Mouse (Mus musculus) gastrocnemius, postnatal 10 days (tissue): ENCODE results near the gene Gga3. TPM values are rescaled to one million over a fixed set of nuclear protein-coding genes. Genes with fewer than 3 reads are reported as not detected.

ENCODE experiments used
- DNase-seq: peaks from one replicate; pipeline ENCODE4 v3.0.0; 2021; ENCODE audit warnings: mixed read lengths
- total RNA-seq, 2 experiments: library from RNA; stranded (reverse); gene quantifications; 2 replicates each; pipeline ENCODE4 v1.2.3; 2021

Gene Gga3
- total RNA-seq, 2 experiments from 2014 or later: 9.3 to 21.6 TPM

DNA sequence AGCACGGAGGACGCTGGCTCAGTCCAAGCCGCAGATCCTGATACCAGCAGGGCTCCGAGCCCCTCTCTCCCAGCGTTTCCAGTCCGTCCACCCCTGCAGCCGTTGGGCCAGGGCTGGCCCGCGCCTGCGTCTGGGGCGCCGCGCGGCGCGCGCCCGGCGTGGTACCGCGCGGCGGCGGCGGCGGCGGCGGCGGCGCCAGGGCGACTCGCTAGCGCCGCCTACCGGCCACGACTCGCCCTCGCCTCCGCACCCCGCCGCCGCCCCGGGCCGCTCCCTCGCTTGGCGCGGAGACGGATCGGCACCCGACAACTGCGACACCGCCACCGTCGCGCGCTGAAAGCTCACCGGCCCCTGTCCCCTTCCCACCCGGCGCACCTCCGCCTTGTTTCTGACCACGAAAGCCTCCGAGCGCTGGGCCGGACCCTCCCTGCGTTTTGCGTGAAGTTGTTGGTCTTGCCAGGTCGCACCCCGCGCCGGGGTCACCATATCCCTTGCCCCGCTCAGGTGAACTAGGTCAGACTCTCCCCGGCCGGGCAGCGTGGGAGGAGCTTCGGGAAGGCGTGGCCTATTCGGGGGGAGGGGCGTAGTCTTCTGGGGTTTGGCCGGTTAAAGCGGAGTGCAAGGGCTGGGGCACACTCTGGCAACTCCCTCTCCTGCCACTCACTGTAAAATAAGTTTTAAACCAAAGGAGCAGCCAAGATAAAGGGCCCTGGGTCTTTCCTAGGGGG is 8.7 kb upstream of the Gga3 start, which contains the start of gene Mif4gd:
Mif4gd (minus strand) TSS at position 560 of the 728 bp plus-strand sequence.
- peak; percentile 89 for DNase-seq

- peak; percentile 90 for DNase-seq
These were observed 8.2 kb upstream of the Gga3 start for GRCm38 (mm10) chr11:115612059-115612409.

- no peak for DNase-seq
These were observed 7.3 kb upstream of the Gga3 start for GRCm38 (mm10) chr11:115611173-115611572.

- DNase-seq: no peak
These were observed 5.7 kb upstream of the Gga3 start for GRCm38 (mm10) chr11:115609576-115609975.

- no peak for DNase-seq
These were observed 4.9 kb upstream of the Gga3 start for GRCm38 (mm10) chr11:115608421-115609399.

- no peak for DNase-seq
These were observed 2.9 kb upstream of the Gga3 start for GRCm38 (mm10) chr11:115606733-115607132.

DNA sequence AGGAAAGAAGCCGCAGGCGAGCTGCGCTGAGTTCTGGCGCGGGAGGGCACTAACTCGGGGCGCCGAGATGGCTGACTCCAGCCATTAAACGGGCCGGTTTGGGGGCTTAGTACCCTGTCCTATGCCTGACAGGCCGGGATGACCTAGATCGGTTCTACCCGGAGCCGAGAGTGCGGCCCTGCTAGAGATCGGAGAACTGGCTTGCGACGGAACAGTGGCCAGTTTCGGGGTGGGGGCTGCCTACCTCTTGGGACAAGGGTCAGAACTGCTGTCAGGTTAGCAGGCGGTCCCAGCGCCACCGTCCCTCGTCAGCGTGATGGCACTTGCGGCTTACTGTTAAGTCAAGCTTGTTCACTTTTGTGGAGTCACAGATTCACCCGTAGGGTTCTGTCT is 449 bp upstream of the Gga3 start:
- no peak for DNase-seq

DNA sequence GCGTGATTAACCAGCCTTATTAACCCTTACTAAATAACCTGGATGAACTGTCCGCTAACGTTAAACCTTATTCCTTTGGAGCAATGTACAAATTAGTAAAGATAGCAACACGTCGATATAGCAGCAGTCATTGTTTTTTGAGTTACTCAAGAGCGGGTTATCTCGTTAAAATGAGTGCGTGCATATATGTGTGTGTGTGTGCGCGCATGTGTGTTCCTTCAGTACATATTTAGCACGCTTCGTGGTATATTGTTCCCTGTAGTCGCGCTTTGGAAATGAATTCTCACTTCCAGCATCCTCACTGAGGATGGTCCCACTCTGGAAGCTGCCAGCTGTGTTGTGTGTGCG is 749 bp downstream of the Gga3 start:
- DNase-seq: no peak

GRCm38 (mm10) chr11:115601174-115601573 is 2.7 kb downstream of the Gga3 start:
- no peak for DNase-seq

GRCm38 (mm10) chr11:115600743-115601142 is 3.1 kb downstream of the Gga3 start:
- no peak for DNase-seq

DNA sequence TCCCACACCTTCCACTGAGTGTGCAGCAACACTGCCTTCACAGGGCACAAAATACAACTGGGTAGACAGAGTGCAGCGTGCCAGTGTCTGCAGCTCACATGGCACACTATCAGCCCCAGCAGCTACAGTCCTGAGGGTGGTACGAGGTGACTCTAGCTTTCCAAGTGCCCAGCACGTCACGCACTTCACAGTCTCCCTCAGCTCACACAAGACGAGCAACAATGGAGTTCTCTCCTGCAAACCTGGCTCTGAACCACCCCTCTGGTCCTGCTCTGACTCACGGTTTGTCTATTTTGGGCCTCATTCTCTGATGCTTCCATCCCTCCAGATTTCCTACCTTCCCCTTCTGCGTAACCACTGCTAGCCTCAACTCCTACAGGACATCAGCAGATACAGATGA is 4.1 kb downstream of the Gga3 start:
- no peak for DNase-seq

- no peak for DNase-seq
These were observed 5.5 kb downstream of the Gga3 start for GRCm38 (mm10) chr11:115598309-115598708.

DNA sequence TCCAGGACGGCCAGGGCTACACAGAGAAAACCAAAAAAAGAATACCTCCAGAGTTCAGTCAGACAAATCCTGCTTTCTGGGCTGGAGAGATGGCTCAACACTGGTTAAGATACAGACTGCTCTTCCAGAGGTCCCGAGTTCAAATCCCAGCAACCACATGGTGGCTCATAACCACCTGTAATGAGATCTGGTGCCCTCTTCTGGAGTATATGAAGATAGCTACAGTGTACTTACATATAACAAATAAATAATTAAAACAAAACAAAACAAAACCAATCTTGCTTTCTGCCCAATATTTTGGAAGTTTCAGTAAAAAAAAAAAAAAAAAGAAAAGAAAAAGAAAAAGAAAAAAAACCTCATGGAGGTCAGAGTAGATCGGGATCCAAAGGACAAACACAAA is 8.6 kb downstream of the Gga3 start:
- DNase-seq: no peak

DNA sequence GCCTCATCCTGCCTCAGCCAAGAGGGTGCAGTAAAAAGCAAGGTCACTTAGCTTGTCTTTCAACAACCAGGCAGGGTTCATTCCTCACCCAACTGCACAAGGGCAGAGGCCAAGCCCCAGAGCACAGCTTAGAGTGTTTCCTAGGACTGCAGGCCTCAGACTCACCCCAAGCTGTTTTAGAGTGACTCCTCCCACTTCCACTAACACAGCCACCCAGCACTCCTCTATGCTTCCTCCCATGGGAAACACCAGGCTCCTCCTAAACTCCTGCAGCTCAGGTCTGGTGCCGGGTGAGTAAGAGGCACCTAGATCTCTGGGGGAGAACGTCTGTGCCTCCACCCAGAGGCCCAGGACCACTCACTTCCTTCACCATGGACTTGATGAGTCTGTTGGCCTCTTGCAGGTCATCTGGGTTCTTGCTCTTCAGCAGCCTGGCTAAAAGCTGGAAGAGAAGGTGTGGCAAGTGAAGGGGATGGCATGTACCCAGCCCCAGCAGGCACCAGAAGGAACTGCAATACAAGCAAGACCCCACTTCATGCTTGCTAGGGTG is 13.2 kb downstream of the Gga3 start:
- DNase-seq: no peak

- no peak for DNase-seq
These were observed 15.9 kb downstream of the Gga3 start for GRCm38 (mm10) chr11:115587984-115588383.

DNA sequence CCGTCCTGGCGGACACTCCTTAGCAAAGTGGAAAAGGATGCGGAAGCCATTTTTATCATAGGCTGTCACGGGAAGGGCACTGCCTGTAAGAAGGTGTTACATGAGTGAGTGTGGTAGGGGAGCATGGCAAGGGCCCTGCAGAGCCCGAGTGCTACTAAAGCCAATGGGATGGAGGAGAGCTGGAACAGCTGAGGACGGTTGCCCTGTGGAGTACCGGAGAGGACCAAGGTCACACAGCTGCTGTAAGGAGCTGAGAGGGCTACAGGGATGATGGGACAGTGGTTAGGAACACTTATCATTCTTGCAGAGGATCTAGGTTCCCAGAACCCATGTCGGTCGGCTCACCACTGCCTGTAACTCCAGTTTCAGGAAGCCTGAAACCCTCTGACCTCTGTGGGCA is 17.4 kb downstream of the Gga3 start:
- no peak for DNase-seq

DNA sequence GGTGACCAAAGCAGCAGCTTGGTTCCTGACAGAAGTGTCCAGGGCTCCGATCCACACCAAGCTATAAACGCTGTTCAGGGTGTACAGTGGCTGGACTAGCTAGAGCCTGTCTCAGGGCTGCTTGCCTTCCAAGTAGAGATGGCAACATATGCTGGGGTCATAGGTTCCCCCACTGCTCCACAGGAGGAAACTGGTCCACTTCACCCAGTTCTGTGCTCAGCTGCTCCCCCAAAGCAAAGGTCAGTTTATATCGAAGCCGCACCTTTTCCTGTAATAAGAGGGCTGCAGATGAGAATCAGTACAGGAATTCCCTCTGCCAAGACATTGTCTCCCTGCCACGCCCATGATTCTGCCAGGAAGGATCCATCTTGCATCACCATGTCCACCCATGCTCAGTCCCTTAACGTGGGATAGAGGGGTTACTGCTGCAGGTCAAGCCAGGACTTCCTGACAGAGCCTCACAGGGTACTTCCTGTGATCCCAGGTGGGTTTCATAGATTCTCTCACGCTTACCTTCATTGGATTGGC is 18.2 kb downstream of the Gga3 start:
- no peak for DNase-seq

DNA sequence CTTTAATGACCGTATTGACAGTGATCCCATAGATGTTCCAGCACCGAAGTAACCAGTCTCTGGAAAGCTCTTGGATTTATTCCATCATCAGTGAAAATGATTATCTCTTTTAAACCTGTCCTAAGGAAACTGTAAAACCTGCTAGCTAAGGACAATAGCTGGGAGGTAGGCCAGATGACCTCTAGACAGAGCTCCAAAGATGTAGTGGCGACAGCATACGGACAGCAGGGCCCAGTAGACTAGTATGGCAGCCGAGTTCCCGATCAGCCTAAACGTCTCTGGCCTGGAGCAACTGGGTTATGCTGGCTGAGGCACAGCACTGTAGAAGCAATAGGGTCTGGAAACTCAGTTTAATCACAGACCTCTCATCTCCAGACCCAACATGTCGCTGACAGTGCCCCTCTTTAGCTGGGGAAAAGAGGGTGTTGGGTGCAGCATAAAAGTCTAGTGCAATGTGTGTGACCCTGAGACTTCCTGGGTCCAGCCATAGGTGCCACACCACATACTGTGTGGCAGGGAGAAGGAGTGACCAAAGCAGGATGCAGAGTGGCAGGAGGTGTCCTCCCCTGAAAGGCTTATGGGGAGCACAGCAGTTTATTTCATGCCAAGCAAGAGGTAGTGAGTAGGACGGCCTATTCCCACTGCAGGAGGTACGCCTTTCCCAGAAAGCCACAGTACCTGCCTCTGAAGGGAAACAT is 19.3 kb downstream of the Gga3 start:
- DNase-seq: no peak

- no peak for DNase-seq
These were observed 20.8 kb downstream of the Gga3 start for GRCm38 (mm10) chr11:115582913-115583606.

- DNase-seq: no peak
These were observed 24.8 kb downstream of the Gga3 start for GRCm38 (mm10) chr11:115579080-115579479.

GRCm38 (mm10) chr11:115564961-115565360 is 38.9 kb downstream of the Gga3 start:
- no peak for DNase-seq
